Mouse (Mus musculus) kidney, postnatal 4 days (tissue): Measurements from ENCODE around the gene Tmem201.

ENCODE experiments used
- DNase-seq, 2 experiments: peaks; one replicate each; pipeline ENCODE4 v3.0.0; 2021; ENCODE audit warnings: mixed read lengths in 2 of 2

Gene Tmem201

GRCm38 (mm10) chr4:149749003-149749662, 11.3 kb upstream of the Tmem201 start:
- DNase-seq = no peak

- peak in 1 of 2 experiments; percentile 30 for DNase-seq
These were observed 6.3 kb upstream of the Tmem201 start for GRCm38 (mm10) chr4:149744119-149744518.

DNA sequence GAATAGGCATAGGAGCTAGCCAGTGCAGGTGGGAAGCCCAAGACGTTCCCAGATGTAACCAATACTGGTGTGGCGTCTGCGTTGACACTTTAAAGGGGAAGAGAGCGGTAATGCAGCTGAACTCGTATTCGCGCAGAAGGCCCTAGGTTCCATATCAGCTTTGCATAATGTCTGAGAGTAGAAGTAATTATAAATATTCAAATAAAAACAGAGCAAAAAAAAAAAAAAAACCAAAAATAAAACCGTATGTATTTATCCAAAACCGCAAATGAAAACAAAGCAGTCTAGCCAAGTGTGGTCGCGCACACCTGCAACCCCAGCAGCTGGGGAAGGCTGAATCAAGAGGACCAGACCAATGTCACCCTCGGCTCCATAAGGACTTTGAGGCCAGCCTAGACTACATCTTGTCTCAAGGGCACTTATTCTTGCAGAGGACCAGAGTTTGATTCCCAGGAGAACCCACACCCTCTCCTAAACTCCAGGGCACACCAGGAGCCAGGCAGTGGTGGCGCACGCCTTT, 4.2 kb upstream of the Tmem201 start:
- DNase-seq = no peak

DNA sequence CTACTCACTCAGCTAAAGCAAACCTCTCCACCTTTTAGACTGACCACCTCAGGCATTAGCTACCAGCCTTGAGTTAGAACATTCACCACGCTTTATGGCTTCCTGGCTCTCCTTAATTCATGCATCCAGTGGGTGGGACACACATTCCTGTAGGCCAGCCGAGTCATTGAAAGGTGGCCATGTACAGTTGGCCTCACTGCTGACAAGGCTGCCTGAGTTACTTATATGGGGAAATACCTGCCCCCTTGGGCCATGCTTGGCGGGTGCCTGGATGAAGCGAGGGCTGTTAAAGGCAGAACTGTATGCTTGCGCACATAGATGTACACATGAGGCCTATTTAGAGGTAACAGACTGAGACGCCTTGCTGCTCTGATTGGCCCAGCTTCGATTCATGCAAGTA, 2.5 kb upstream of the Tmem201 start:
- peak in 1 of 2 experiments; percentile 21 for DNase-seq

DNA sequence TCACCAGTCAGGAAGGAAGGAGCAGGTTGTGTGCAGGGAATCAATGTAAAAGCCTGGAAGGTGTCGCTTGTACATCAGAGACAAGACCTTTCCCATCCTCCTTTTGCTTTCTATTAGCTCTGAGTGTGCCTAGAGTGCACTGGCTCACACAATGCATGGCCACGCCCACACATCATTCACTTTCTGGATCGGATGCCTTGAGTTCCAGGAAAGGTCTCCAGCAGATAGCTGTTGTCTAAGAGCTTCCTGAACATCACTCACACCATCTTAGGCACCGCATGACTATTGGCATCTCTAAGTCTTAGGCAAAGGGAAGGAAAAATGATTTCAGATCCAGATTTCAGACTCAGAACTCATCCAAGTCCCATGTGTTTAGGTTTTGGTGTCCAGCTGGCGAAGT, 1.6 kb upstream of the Tmem201 start:
- DNase-seq = no peak

DNA sequence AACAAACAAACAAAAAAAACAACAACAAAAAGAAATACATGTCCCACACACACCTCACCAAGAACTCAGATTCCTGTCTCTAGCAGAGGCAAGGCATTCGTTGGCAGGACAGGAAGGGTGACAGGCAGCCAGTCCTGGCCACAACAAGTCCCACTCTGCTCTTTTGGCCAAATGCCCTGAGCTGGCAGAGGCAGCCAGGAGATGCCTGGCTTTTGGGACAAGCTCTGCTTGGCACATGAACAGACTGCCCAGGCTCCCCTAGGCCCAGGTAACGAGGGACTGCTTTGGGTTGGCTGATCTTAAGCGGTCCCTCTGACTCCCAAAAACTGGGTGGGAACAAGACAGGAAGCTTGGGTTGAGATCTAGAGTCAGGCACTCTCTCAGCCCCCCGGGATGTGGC, 1.3 kb downstream of the Tmem201 start:
- DNase-seq = peak; percentile 39 to 53

- no peak for DNase-seq
These were observed 2.1 kb downstream of the Tmem201 start for GRCm38 (mm10) chr4:149735624-149736250.

DNA sequence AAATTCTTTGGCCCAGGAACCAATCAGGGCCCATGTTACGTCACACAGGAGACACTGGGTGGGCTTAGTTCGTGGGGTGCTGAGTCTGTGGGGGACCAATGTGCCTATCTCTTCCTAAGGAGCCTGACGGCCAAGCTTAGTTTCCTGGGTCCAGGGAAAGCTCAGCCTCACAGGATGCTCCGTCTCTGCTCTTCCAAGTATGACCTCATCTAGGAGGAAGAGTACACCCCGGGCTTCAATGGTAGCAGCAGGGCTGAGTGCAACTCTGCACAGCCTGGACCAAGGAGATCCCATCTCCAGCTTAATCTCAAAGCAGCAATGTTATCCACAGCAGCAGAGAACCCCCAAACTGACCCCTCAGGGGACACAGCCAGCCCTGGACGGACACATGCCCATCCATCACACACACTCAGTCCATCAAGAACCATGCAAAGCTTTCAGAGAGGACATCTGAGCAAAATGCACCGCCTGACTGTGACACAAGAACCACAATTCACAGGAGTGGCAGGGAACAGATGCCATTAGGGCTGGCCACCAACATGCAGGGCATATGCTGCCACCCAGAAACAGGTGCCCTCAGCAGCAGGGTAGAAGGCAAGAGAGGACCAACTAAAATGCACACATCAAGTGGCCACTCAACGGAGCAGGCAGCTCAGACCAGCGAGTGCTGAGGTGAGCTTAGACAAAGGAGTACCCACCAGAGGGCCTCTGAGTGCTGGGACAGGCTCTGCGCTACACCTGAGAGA, 2.9 kb downstream of the Tmem201 start:
- no peak for DNase-seq

DNA sequence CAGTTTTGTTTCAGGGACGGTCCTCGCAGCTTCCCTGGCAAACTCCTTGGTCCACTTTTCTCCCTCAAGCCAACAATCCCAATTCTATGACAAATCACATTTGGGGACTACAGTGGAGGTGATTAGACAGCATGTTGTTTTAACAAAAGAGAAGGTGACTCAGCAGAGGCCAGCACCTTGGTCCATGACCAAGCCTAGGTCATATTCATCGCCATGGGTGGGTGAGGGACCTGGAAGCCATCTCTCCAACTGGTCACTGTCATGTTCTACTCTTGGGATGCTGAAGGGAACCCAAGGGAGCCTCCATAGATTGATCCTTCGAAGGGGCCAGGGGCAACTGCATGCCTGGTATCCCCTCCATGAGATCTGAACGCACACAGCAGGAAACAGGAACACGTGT, 3.6 kb downstream of the Tmem201 start:
- DNase-seq = no peak

DNA sequence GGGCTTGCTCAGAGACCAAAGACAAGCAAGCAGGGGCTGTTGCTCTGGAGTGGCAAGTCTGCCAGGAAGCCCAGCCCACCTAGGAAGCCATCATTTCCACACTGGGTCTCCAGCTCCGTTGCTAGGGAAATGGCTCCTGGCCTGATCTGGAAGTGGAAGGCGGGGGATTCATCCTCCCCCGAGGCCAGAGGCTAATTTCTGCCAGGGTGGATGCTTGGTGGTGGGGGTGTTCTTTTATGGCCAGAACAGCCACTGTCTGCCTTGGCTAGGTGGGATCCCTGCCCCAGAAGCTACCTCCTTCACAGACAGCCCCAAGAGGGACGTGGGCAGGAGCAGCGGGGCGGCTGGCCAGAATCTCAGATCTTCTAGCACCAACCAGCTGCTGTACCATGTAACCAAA, 4.1 kb downstream of the Tmem201 start:
- DNase-seq = peak in 1 of 2 experiments; percentile 35

GRCm38 (mm10) chr4:149732800-149733199, 5.0 kb downstream of the Tmem201 start:
- peak; percentile 46 to 65 for DNase-seq

DNA sequence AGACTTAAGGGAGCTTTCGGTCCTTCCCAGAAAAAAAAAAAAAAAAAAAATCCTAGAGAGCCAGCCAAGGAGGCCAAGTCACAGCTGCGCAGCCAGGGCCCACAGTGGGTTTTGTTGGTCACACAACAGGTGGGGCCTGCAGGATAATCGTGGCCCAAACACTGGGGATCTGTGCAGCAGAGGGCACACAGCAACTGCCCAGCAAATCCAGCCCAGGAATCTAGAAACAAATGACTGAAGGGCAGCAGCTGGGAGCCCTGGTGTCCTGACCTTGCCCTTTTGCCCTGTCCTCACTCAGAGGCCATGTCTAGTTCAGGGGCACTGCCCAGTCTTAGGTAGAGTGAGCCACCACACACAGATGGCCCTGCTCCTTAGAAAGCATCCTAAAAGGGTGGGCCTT, 5.5 kb downstream of the Tmem201 start:
- no peak for DNase-seq

DNA sequence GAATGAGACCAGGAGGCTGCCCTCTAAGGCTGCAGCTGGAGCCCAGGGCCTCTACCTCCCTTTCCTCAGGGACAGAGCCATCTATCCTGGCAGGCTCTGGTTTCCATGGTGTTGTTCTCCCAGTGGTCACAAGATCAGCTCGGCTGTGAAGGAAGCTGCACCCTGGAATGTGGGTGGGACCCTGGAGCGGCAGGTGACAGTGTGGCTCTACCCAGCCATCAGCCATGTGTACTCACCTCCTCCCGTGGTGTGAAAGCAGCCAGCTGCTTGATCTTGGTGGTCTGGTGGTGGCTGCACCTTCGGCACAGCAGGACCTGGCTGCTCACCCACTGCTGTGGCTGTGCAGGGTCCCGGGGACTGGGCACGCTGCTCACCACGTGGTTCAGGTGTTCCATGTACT, 7.0 kb downstream of the Tmem201 start:
- no peak for DNase-seq

- no peak for DNase-seq
These were observed 9.0 kb downstream of the Tmem201 start for GRCm38 (mm10) chr4:149728810-149729209.

DNA sequence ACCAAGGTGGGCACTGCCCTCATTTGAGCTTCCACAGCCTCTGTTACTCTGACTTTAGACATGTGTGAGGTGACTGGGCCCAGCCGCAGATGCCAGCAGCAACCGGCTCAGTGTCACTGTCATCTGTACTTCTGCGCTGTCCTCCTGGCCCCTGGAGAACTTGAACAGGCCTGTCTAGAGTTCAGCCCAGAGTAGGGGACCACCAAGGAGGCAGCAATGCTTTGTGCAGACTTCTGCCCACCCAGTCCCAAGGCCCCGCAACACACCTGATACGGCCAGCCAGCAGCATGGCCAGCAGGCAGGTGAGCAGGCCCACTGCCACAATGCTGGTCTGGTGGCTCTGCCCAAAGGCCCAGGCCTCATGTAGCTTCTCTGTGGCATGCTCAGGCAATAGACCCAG, 10.2 kb downstream of the Tmem201 start:
- DNase-seq = no peak

GRCm38 (mm10) chr4:149725661-149726350, 12.0 kb downstream of the Tmem201 start:
- DNase-seq = peak; percentile 92 to 93

DNA sequence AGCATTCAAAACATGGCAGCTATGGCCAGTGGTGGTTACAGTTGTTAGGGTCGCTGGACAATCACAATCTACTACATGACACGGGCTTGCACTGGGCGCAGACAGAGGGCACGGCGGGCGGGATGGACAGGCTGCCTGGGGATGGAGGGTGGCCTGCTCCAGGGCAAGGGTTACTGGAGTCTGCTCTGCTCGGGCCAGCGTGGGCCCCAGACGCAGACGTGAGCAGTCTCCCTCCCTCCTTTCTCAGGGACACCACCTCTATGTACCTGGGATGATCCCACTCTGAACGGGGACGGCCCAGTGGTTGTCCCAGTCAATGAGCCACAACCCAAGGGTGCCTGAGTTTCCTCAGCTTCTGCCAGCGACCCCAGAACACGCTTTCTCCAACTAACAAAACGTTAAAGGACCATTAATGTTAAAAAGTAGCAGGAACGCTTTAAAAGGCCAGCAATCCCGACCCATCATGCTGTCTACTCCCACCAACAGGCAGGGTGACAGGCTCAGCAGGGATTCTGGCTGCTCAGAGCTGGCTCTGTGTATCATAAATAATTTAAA, 12.9 kb downstream of the Tmem201 start:
- DNase-seq = no peak

DNA sequence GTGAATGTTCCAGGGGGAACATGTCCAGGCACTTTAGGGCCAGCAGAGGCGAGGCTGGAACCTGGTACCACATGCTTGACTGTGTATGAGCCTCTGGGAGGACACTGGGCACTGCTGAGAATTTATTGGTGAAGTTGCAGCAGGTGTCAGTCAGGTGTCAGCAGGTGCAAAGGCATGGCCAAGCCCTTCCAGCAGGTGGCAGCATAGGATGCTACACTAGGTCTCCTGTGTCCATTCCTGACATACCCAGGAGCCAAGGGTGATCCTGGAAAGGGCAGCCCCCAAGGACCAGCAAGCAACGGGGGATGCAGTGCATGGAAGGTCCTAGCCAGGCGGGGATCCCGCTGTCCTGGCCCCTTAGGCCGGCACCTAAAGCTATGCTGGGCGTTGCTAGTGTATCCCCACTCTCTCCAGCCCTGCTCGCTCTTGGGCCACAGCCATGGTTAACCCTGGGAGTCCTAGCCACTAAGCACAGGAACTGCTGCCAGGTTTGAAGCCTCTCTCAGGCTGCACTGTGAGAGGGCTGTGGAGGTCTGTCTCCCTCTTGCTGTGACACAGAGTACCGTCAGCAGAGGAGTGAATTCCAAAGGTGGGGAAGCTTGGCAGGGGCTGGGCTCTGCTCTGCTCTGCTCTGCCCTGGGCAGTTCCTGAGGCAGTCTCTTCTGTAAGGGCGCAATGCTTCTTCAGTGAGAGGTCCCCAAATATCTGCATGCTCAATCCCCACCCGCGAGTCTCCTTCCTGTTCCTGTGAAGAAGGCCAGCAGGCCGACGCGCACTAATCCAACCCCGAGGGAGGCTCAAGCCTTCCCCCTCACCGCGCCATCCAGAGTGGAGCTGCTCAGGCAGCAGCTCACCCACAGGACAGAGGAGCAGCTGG, 13.8 kb downstream of the Tmem201 start:
- peak; percentile 79 to 85 for DNase-seq

- DNase-seq = no peak
These were observed 14.8 kb downstream of the Tmem201 start for GRCm38 (mm10) chr4:149723021-149723390.

DNA sequence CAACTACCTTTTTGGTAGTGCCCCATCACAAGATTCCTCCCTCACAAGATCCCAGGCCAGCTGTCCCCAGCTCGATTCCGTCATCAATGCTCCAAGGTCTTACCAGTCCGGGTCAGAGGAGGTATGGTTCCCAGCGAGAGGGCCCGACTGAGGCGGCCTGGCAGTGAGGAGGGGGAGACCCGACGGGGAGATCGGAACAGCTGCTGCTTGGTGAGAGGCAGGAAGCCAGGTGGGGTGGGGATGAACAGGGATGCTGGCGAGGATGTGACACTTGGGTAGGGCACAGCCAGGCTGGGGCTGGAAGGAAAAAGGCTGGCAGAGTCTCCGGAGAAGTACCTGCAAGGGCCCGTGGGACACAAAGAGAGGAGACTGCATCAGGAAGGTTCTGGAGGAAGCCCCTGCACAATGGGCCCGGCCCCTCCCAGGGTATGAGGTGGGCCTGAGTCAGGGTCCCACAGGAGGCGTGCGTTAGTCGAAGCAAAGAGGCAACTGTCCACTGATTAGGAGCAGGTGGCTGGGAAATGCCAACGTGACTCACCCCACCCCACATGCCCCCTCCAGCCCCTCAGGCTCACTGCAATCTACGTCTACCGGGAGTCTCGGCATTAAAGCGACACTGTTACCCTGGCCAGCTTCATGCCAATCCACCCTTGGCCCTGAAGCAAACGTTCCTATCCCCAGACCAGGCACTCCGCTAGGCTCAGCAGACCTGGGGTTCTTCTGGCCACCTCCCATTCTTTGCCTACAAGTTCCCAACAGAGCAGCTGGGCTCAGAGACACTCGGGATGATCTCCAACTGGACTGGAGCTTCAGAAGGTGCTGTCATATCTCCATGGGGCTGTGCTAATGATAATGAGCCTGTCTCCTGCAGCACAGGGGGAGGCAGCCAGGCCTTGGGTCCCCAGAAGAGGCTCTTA, 15.5 kb downstream of the Tmem201 start:
- DNase-seq = no peak

DNA sequence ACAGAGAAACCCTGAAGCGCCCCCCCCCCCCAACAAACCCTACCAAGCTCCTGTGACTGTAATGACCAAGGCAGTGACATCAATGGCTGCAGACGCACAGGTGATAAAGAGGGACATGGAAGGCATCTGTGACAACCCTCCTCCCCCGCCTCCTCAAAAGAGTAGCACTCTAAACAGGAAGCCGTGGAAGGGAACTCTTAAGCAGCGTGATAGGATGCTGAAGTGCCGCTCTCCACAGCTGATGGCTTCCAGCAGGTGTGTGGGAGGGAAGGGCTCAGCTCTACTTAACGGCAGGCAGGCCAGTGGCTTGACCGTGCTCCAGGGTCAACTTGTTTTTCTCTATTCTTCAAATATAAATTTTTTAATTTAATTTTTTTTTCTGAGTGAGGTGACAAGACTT, 16.7 kb downstream of the Tmem201 start:
- DNase-seq = no peak
